Mouse (Mus musculus) kidney, adult 2 months (tissue): ENCODE measurements at regions not wholly inside any gene's neighbourhood (a gene's known extent, or its start where the extent isn't known, plus 50 kb on each side); places are given as distances from the start of the nearest gene placed in this dataset.

Experiments
- CTCF ChIP-seq: fragments of 200-500 bp; conservative IDR thresholded peaks from 2 replicates; pipeline ENCODE4 v1.5.1; 2011; ENCODE audit warnings: low read depth, mild to moderate bottlenecking, control low read depth, low read length, moderate library complexity, mixed read lengths; ENCODE audit not compliant: insufficient read depth, insufficient read length
- POLR2A ChIP-seq: fragments of 200-500 bp; IDR thresholded peaks from one replicate; pipeline ENCODE4 v1.6.1; 2011; ENCODE audit warnings: low read depth, low read length, control low read depth

GRCm38 (mm10) chr6:118285246-118285645 is 87.7 kb upstream of the Ret start:
- TF ChIP-seq CTCF (no peak), POLR2A (no peak)
